Mouse (Mus musculus) kidney, embryonic 15.5 days (tissue): Measurements from ENCODE around the gene Klrb1. TPM values are rescaled to one million over a fixed set of nuclear protein-coding genes. Genes with fewer than 3 reads are reported as not detected.
A peak's percentile ranks its signal among the peaks of the same experiment; 100 is the strongest.
"Not testable (repeated sequence)": the region's sequence is repeated elsewhere in the genome, so short reads cannot be mapped to it uniquely, and the experiment has no call there.

Source experiments
- ATAC-seq: fragments of 200-750 bp; cut with Nextera tagmentation; replicated peaks from 2 replicates; pipeline ENCODE4 v1.8.0; 2017; ENCODE audit warnings: moderate TSS enrichment; ENCODE audit not compliant: low FRiP score
- H3K27ac ChIP-seq: fragments of 300-500 bp; sonication (generic); 2 replicates; pipeline ENCODE4 v1.5.1; 2015; ENCODE audit warnings: mild to moderate bottlenecking, inconsistent platforms
- H3K27me3 ChIP-seq: fragments of 300-500 bp; sonication (generic); 2 replicates; pipeline ENCODE4 v1.6.1; 2015; ENCODE audit warnings: inconsistent platforms
- H3K36me3 ChIP-seq: fragments of 300-500 bp; sonication (generic); 2 replicates; pipeline ENCODE4 v1.6.1; 2015; ENCODE audit warnings: inconsistent platforms
- H3K4me1 ChIP-seq: fragments of 300-500 bp; sonication (generic); 2 replicates; pipeline ENCODE4 v1.6.1; 2015; ENCODE audit warnings: inconsistent platforms
- H3K4me2 ChIP-seq: fragments of 300-500 bp; sonication (generic); 2 replicates; pipeline ENCODE4 v1.6.1; 2015; ENCODE audit warnings: moderate library complexity, mild to moderate bottlenecking, inconsistent platforms
- H3K4me3 ChIP-seq: fragments of 300-500 bp; sonication (generic); replicated peaks from 2 replicates; pipeline ENCODE4 v1.5.1; 2015; ENCODE audit warnings: mild to moderate bottlenecking, inconsistent platforms
- H3K9ac ChIP-seq: fragments of 300-500 bp; sonication (generic); 2 replicates; pipeline ENCODE4 v1.6.1; 2015; ENCODE audit warnings: mild to moderate bottlenecking, inconsistent platforms
- H3K9me3 ChIP-seq: fragments of 300-500 bp; sonication (generic); replicated peaks from 2 replicates; pipeline ENCODE4 v1.6.1; 2016; ENCODE audit warnings: inconsistent platforms
- WGBS: fragments of 180-500 bp; shearing (Covaris S2); methylation state at CpG from one replicate; pipeline ENCODE4 v1.1.7; 2015; ENCODE audit warnings: mixed read lengths; 5-methylcytosine and 5-hydroxymethylcytosine counted together
- polyA plus RNA-seq: library from polyadenylated mRNA; unstranded; fragments of >200 nt; fragmentation: Nextera tagmentation; extraction: Ambion mirVana; gene quantifications from 2 replicates; pipeline ENCODE4 v1.2.1, GENCODE M21; 2015

Klrb1 gene
- not detected in 2 replicates for polyA plus RNA-seq

DNA sequence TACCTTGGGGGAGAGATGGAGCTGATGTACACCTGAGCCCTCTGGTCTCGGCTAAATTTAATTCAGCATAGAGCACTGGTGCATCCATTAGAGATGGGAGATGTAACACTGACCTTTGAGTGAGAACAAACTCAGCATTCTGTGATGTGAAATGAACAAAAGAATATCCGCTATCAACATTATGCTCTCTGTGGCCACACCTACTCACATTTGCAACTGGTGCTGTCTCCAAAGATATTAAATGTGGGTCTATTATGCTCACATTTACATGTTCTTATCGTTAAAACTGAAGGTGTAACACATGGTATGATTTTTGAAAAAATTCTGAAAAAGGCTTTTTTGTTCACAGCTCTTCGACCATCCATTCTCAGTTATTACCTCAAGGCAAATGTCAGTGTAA, at the start of gene Klrb1:
Klrb1 (minus strand) TSS at position 101 of the 400 bp plus-strand sequence.
- no peak for ATAC-seq
- Histone ChIP-seq H3K27ac (no peak within 1 kb of the TSS), H3K4me1 (no peaks in the 10 kb centered on the region), H3K9ac (no peak within 1 kb of the TSS), H3K36me3 (no peaks in the 10 kb centered on the region), H3K9me3 (no peaks in the 10 kb centered on the region), H3K4me3 (no peak within 1 kb of the TSS), H3K27me3 (no peaks in the 10 kb centered on the region), H3K4me2 (no peak within 1 kb of the TSS)
- WGBS, result 85% methylated on average over 4 of the region's 4 CpGs

DNA sequence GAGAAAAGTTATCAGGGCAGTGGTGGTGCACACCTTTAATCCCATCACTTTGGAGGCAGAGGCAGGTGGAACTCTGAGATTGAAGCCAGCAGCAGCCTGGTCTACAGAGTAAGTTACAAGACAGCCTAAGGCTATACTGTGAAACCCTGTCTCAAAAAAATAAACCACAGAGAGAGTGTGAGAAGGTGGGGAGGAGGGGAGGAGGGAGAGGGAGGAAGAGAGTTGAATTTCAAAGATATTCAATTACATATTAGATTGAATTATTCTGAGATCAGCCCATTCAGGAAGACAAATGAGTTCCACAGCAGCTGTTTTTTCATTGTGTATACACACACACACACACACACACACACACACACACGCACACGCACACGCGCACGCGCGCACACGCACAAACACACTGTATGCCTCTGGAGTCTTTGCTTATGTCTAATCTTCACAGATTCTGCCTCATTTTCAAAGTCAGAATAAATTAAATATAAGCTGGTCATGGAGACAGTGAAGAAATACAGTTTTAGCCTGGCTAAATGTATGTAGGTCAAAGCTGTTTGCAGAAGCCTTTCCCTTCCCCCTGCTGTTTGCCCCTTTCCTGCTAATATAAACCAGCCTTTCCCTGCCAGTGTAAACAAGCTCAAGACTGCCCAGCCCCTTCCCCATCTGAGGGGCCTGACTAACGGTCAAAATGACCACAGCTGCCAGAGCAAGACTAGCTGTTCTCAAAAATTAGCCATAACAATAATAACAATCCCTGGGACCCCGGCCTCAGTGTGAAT, 46.8 kb upstream of the Klrb1 start:
- no peak overlapping the region for H3K9ac ChIP-seq
- peaks cover 4% of the 10 kb centered on the region; the same call in 1 of the 2 replicates for H3K4me1 ChIP-seq
- ATAC-seq, result peak; percentile 34
- H3K36me3 ChIP-seq, result no peaks in the 10 kb centered on the region
- H3K4me3 ChIP-seq, result no peak overlapping the region
- peak overlapping the region; percentile 51; the same call in 1 of the 2 replicates for H3K27ac ChIP-seq
- no peak overlapping the region for H3K4me2 ChIP-seq
- H3K27me3 ChIP-seq, result no peaks in the 10 kb centered on the region
- no peaks in the 10 kb centered on the region for H3K9me3 ChIP-seq
- WGBS, result 70% methylated on average over 10 of the region's 10 CpGs

DNA sequence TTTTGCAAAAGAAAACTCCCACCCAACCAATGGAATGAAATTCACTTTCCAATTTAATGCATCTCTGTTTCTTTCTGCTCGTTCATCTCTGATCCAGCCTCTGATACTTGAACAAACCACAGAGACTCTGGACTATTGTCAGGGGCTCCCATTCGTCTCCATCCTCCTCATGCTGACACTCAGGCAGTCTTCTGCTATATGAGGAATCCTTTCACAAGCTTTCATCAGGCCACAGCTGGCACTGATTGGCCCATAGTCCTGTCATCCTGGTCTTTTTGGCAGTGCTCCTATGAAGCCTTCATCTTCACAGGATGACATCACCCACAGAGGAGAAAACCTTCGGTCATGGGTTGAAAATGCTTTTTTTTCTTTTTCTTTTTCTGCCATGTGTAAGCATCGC, 45.2 kb upstream of the Klrb1 start:
- Histone ChIP-seq H3K27ac (no peak overlapping the region), H3K9ac (no peak overlapping the region), H3K9me3 (no peaks in the 10 kb centered on the region), H3K4me2 (no peak overlapping the region), H3K27me3 (no peaks in the 10 kb centered on the region), H3K4me3 (no peak overlapping the region), H3K4me1 (peaks cover 8% of the 10 kb centered on the region; the same call in 1 of the 2 replicates), H3K36me3 (no peaks in the 10 kb centered on the region)
- 86% methylated on average over 4 of the region's 4 CpGs for WGBS
- no peak for ATAC-seq

DNA sequence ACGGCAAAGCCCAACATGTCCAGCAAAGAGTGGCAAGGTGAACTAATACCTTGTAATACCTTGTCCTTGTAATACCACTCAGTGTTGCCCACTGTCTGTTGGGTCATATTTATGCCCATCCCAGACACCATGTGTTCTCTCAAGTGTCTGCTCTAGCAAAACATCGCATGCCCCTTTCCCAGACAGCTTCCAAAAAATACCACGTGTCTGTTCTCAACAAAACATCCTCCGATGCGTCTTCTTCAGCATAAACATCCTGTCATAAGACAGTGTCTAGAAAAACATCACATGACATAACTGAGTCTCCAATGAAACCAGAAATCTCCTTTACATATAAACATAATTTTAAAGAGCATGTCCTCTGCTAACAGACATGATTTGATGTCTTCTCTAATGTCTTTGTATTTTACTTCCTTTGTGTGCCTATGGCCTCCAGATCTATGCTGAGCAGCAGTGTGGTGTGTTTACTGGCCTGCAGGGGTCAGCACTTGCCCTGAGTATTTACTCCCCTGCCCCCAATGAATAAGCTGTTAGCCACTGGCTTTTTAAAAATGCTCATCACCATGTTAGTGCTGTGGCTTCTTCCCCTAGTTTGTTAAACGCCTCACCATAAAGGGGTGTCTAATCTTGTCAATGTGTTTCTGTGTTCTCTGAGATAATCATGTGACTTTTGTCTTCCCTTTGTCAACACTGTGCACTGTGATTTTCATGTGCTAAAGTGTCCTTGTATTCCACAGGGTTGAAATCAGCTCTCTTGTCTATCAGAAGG, 43.8 kb upstream of the Klrb1 start:
- not testable (repeated sequence) for H3K9ac ChIP-seq, H3K4me1 ChIP-seq, H3K27me3 ChIP-seq, H3K4me2 ChIP-seq, H3K36me3 ChIP-seq, H3K4me3 ChIP-seq, ATAC-seq, H3K27ac ChIP-seq, H3K9me3 ChIP-seq
- 67% methylated on average over 6 of the region's 6 CpGs for WGBS

DNA sequence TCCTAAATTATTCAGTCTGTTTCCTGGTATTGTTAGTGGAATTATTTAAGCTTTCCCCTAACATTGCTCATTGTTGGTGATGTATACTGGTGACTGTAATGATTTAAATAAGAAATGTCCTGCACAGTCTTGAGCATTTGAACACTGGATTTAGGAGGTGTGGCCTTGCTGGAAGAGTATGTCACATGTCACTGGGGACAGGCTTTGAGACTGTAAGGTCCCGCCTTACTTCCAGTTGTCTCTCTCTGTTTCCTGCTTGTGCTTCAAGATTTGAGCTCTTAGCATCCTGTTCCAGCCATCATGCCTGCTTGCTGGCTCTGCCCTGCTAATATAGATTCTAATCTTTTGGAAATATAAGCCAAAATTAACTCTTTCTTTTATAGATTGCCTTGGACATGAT, 42.4 kb upstream of the Klrb1 start:
- no peaks in the 10 kb centered on the region for H3K9me3 ChIP-seq
- no peak overlapping the region for H3K4me2 ChIP-seq
- no peak overlapping the region for H3K27ac ChIP-seq
- no peaks in the 10 kb centered on the region for H3K27me3 ChIP-seq
- no peak for ATAC-seq
- 73% methylated on average over 1 of the region's 1 CpGs for WGBS
- H3K4me1 ChIP-seq, result peaks cover 12% of the 10 kb centered on the region
- no peaks in the 10 kb centered on the region for H3K36me3 ChIP-seq
- no peak overlapping the region for H3K9ac ChIP-seq
- H3K4me3 ChIP-seq, result no peak overlapping the region

DNA sequence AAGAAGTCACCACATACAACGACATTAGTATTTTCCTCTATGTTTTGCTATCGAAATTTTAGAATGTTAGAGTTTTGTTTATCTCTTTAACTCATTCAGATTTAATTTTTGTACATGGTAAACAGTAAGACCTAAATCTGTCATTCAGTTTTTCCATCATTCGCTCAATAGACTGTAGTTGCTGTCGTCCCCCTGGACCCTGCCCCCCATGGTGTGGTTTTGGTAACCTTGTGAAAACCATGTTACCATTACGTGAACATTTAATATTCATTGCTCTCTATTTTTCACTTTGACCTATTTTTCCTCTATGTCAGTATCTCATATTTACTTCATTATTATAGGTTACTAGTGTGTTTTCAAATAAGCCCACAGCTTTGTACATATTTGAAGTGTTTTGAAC, 41.7 kb upstream of the Klrb1 start:
- Histone ChIP-seq H3K4me3 (peak overlapping the region; percentile 61), H3K27ac (no peak overlapping the region), H3K27me3 (no peaks in the 10 kb centered on the region), H3K4me1 (peaks cover 12% of the 10 kb centered on the region), H3K9ac (0 out of 2 replicates have a peak overlapping the region, but pooled peaks have one; percentile 21), H3K36me3 (no peaks in the 10 kb centered on the region), H3K4me2 (peak overlapping the region; percentile 72), H3K9me3 (no peaks in the 10 kb centered on the region)
- 24% methylated on average over 5 of the region's 5 CpGs for WGBS
- no peak for ATAC-seq

DNA sequence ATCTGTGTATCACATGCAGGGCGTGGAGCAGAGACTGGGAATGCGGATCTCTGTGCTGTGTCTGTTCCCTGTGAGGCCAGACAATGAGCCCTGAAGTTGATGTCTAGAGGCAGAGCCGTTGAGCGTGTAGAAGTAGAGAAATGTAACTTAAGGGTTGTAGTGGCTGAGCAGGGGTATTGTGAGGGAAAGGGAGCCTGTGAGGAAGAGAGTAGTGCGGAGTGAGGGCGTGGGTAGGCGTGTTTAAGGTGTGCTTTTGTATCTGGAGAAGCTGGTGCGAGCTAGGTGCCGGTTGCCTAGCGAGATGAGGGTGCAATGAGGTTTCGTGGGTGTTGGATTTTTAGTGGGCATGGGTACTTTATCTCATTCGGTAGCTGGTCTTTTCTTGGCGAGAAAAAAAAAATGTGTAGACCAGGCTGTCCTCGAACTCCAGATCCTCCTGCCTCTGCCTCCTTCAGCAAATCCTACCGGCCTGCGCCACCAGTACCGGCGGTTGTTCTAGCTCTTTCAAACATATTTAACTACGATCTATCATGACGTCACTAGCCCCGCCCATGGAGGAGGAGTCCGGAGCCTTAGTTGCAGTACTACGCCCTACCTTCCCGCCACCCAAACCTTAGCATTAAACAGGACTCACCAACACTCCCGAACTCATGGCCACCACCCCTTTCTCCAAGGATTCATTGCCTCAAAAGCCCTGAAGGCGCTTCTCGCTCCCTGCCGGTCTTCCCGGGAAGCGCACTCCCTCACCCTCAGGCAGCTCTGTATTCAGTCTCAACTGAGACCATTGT, 41.1 kb upstream of the Klrb1 start:
- Histone ChIP-seq H3K9me3 (no peaks in the 10 kb centered on the region), H3K36me3 (no peaks in the 10 kb centered on the region), H3K4me2 (peak overlapping the region; percentile 72), H3K4me3 (peak overlapping the region; percentile 61), H3K27me3 (no peaks in the 10 kb centered on the region), H3K9ac (peak overlapping the region; percentile 48), H3K4me1 (peaks cover 8% of the 10 kb centered on the region), H3K27ac (peak overlapping the region; percentile 84)
- 2% methylated on average over 30 of the region's 30 CpGs for WGBS
- peak; percentile 95 for ATAC-seq

DNA sequence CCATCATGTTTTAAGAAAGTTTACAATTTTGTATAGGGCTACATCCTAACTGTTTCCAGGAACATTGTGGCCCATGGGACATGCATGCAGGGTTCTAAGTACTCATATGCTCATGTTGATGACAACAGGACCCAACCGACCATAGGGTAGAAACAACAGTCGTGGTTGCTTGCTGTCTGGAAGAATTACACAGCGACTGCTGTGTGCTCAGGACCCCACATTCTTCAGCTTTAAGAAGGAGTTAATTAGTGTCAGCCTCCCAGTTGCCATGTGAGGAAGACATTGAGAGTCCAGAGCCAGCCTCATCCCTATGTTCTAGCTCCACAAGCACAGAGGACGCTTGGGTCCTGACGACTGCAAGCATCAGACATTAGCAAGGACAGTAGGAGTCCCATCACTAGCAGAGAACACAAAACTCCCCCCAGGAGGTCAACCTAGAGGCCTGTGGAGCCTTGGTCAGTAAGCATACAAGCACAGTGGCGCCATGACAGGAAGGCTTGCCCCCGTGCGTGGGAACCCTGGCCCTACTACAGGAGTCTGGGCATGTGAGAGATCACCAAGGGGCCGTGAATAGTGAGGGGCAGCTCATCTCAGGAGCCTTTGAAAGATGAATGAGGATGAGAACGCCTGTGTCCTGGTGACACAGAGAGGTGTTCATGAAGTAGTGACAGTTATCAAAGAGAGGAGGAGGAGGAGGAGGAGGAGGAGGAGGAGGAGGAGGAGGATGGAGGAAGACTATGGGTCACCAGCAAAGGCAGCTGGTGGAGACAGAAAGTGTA, 40.2 kb upstream of the Klrb1 start:
- Histone ChIP-seq H3K27ac (0 out of 2 replicates have a peak overlapping the region, but pooled peaks have one; percentile 84), H3K9ac (peak overlapping the region; percentile 48; the same call in 1 of the 2 replicates), H3K4me3 (peak overlapping the region; percentile 61), H3K4me2 (peak overlapping the region; percentile 72)
- not testable (repeated sequence) for H3K4me1 ChIP-seq, ATAC-seq, H3K27me3 ChIP-seq, H3K36me3 ChIP-seq, H3K9me3 ChIP-seq
- 70% methylated on average over 10 of the region's 10 CpGs for WGBS

DNA sequence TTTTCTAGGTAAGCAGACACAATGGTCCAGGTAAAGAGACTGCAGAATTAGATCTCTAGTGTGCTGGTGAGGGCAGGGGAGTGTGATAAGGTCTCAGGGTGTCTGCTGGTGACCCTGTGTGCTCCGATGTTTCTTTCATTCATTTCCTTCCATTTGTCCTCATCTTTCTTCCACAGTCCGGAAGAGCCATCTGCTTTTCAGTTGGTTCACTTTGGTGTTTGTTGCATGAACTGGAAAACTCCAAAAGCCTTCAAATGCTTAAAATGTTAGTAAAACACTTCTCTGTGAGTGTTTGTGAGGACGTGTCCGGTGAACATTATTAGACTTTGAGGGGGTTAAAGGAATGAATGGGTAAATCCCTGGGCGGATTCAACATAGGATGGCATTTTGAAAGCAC, 38.3 kb upstream of the Klrb1 start:
- no peak for ATAC-seq
- Histone ChIP-seq H3K4me3 (peak overlapping the region; percentile 71), H3K4me1 (peaks cover 8% of the 10 kb centered on the region), H3K27ac (0 out of 2 replicates have a peak overlapping the region, but pooled peaks have one; percentile 19), H3K36me3 (no peaks in the 10 kb centered on the region), H3K27me3 (no peaks in the 10 kb centered on the region), H3K9me3 (no peaks in the 10 kb centered on the region), H3K9ac (peak overlapping the region; percentile 35; the same call in 1 of the 2 replicates), H3K4me2 (peak overlapping the region; percentile 55)
- WGBS, result 49% methylated on average over 5 of the region's 5 CpGs

DNA sequence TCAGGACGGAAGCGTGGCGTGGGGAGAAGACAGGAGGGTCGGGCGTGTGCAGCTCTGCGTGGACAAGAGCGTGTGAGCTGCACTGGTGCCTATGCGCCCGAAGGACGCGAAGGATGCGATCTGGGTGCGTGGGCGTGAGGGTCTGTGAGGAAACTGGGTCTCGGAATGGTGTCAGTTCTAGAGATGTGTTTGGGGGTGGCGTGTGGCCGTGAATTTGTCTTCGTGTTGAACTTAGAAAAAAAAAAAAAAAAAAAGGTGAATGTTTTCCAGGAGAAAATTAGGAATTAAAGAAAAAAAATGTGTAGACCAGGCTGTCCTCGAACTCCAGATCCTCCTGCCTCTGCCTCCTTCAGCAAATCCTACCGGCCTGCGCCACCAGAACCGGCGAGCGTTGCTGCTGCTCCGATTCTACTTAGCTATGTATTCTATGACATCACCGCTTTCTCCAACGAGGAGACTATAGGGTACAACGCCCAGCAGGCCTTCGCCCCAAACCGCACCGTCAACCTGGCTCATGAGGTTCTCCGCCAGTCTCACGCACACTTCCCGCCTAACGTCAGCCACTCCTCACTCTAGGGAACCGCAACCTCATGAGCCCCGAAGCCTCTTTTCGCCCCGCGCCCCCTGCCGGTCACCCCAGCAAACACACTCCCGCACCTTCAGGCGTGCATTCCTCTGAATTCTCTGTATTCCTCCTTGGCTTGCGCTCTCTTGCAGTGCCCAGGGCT, 37.7 kb upstream of the Klrb1 start:
- peak overlapping the region; percentile 71 for H3K4me3 ChIP-seq
- H3K27me3 ChIP-seq, H3K9me3 ChIP-seq, H3K36me3 ChIP-seq, H3K4me1 ChIP-seq: not testable (repeated sequence)
- WGBS, result 0% methylated on average over 44 of the region's 44 CpGs
- peak overlapping the region; percentile 55 for H3K4me2 ChIP-seq
- peak overlapping the region; percentile 59 for H3K9ac ChIP-seq
- H3K27ac ChIP-seq, result peak overlapping the region; percentile 87
- ATAC-seq, result peak; percentile 73

DNA sequence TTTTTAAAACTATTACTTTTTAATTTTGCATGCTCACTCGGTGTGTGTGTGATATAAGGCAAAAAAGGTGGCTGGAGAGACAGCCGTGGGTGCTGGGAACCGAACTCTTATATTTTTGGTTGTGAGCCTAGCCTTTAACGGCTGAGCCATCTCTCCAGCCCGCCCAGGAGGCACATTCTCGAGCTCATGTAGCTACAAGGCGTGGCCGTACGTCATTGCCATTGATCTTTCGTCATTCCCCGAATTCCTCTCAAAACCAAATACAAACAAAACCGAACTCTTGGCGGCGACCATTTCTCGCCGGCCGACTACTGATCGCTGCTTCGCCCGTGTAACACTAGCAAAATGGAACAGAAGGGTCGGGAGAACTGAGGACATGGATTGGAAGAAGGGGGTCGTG, 37.2 kb upstream of the Klrb1 start:
- not testable (repeated sequence) for H3K27me3 ChIP-seq, H3K36me3 ChIP-seq, H3K9me3 ChIP-seq, H3K4me1 ChIP-seq
- Histone ChIP-seq H3K4me2 (peak overlapping the region; percentile 53), H3K27ac (peak overlapping the region; percentile 87), H3K9ac (peak overlapping the region; percentile 59), H3K4me3 (peak overlapping the region; percentile 71)
- peak; percentile 43 for ATAC-seq
- WGBS, result under 1% methylated on average over 22 of the region's 22 CpGs
